Mouse (Mus musculus) liver, adult 2 months (tissue): Measurements from ENCODE around the gene Cbln3. TPM values are rescaled to one million over a fixed set of nuclear protein-coding genes. Genes with fewer than 3 reads are reported as not detected.
A peak's percentile ranks its signal among the peaks of the same experiment; 100 is the strongest.

ENCODE experiments used
- DNase-seq: peaks from one replicate; pipeline ENCODE4 v3.0.0-alpha.2; 2011; ENCODE audit warnings: low read depth, low spot score; ENCODE audit errors: extremely low read depth
- H3K27ac ChIP-seq: fragments of 200-500 bp; replicated peaks from 2 replicates; pipeline ENCODE4 v1.5.1; 2012; ENCODE audit warnings: low read depth, mild to moderate bottlenecking, control low read depth, inconsistent platforms, low read length; ENCODE audit not compliant: insufficient read depth
- H3K27me3 ChIP-seq: fragments of 200-500 bp; 2 replicates; pipeline ENCODE4 v1.6.1; 2012; ENCODE audit warnings: mild to moderate bottlenecking, moderate library complexity, low read length, inconsistent platforms; ENCODE audit not compliant: control insufficient read depth, insufficient read depth
- H3K36me3 ChIP-seq: fragments of 200-500 bp; 2 replicates; pipeline ENCODE4 v1.6.1; 2012; ENCODE audit warnings: low read length, inconsistent platforms; ENCODE audit not compliant: control insufficient read depth, insufficient read depth
- H3K4me1 ChIP-seq: fragments of 200-500 bp; 2 replicates; pipeline ENCODE4 v1.6.1; 2011; ENCODE audit warnings: low read length; ENCODE audit not compliant: control insufficient read depth, insufficient read depth
- H3K4me3 ChIP-seq: fragments of 200-500 bp; 2 replicates; pipeline ENCODE4 v1.5.1; 2011; ENCODE audit warnings: low read depth, mild to moderate bottlenecking, control low read depth, low read length, moderate library complexity; ENCODE audit not compliant: insufficient read depth
- H3K79me2 ChIP-seq: fragments of 200-500 bp; 2 replicates; pipeline ENCODE4 v1.6.1; 2012; ENCODE audit warnings: inconsistent platforms, mild to moderate bottlenecking, low read length, moderate library complexity; ENCODE audit not compliant: control insufficient read depth, insufficient read depth
- H3K9ac ChIP-seq: fragments of 200-500 bp; 2 replicates; pipeline ENCODE4 v1.6.1; 2012; ENCODE audit warnings: low read depth, mild to moderate bottlenecking, control low read depth, inconsistent platforms, low read length
- CTCF ChIP-seq: fragments of 200-500 bp; IDR thresholded peaks from 2 replicates; pipeline ENCODE4 v1.5.1; 2011; ENCODE audit warnings: low read depth, low read length, control low read depth
- POLR2A ChIP-seq: fragments of 200-500 bp; IDR thresholded peaks from 2 replicates; pipeline ENCODE4 v1.6.1; 2011; ENCODE audit warnings: low read length, control low read depth; ENCODE audit not compliant: insufficient read depth; ENCODE audit errors: extremely low read depth
- WGBS: fragments of 180-500 bp; shearing (Covaris S2); methylation state at CpG from one replicate; pipeline ENCODE4 v1.1.7; 2018; 5-methylcytosine and 5-hydroxymethylcytosine counted together
- polyA plus RNA-seq: library from polyadenylated mRNA; depleted of rRNA; stranded (reverse); fragments of >200 nt; gene quantifications from 2 replicates; pipeline ENCODE4 v1.2.3, GENCODE M21; 2012
- total RNA-seq: library from RNA; depleted of rRNA; stranded (reverse); fragments of >200 nt; gene quantifications from 2 replicates; pipeline ENCODE4 v1.2.3, GENCODE M21; 2014

The Cbln3 gene
- total and polyA plus RNA-seq, 2 experiments = 0.18 to 0.64 TPM

DNA sequence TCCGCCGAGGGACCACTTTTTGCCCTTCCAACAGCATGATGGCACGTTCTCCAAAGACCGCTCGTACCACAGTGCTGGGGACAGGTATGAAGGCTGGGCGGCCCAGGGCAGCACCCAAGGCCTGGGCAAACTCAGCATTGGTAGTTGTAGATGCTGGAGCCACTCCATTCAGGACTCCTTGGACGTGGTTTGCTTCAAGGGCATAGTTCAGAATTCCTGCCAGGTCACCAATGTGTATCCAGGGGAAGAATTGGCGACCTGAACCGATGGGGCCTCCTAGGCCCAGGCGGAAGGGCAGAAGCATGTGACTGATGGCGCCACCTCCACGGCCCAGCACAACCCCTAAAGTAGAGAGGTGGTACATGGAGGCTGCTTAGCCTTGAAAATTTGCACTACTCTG lies 13.5 kb upstream of the Cbln3 start:
- TF ChIP-seq CTCF (no peak), POLR2A (no peak)
- H3K4me1 ChIP-seq = peaks cover 8% of the 10 kb centered on the region; the same call in 1 of the 2 replicates
- 73% methylated on average over 12 of the region's 12 CpGs for WGBS
- H3K27me3 ChIP-seq = no peaks in the 10 kb centered on the region
- no peak overlapping the region for H3K4me3 ChIP-seq
- H3K36me3 ChIP-seq = peaks cover 32% of the 10 kb centered on the region
- DNase-seq = peak; percentile 44
- no peak overlapping the region for H3K27ac ChIP-seq
- no peak overlapping the region for H3K9ac ChIP-seq
- H3K79me2 ChIP-seq = no peaks in the 10 kb centered on the region

GRCm38 (mm10) chr14:55886571-55887382 lies 2.6 kb upstream of the Cbln3 start:
- Histone ChIP-seq H3K9ac (no peak overlapping the region; the same call in 1 of the 2 replicates), H3K27ac (no peak overlapping the region), H3K79me2 (peaks cover 9% of the 10 kb centered on the region; the same call in 1 of the 2 replicates), H3K4me3 (no peak overlapping the region), H3K36me3 (peaks cover 39% of the 10 kb centered on the region), H3K27me3 (no peaks in the 10 kb centered on the region), H3K4me1 (peaks cover 19% of the 10 kb centered on the region)
- WGBS = 78% methylated on average over 24 of the region's 24 CpGs
- TF ChIP-seq CTCF (no peak), POLR2A (no peak)
- DNase-seq = no peak

GRCm38 (mm10) chr14:55885791-55886271 lies 1.6 kb upstream of the Cbln3 start:
- H3K79me2 ChIP-seq = peaks cover 9% of the 10 kb centered on the region; the same call in 1 of the 2 replicates
- 1% methylated on average over 16 of the region's 16 CpGs for WGBS
- peak overlapping the region; percentile 92 for H3K4me3 ChIP-seq
- H3K27me3 ChIP-seq = no peaks in the 10 kb centered on the region
- peaks cover 20% of the 10 kb centered on the region for H3K4me1 ChIP-seq
- H3K36me3 ChIP-seq = peaks cover 31% of the 10 kb centered on the region
- H3K9ac ChIP-seq = peak overlapping the region; percentile 99
- DNase-seq = peak; percentile 56
- peak overlapping the region; percentile 82 for H3K27ac ChIP-seq
- 0 out of 2 replicates have a peak, but pooled peaks have one; percentile 34 for TF ChIP-seq POLR2A
- no peak for TF ChIP-seq CTCF

GRCm38 (mm10) chr14:55885114-55885790 lies 1.1 kb upstream of the Cbln3 start:
- H3K9ac ChIP-seq = peak overlapping the region; percentile 99
- peaks cover 28% of the 10 kb centered on the region for H3K36me3 ChIP-seq
- H3K4me3 ChIP-seq = peak overlapping the region; percentile 92
- under 1% methylated on average over 29 of the region's 30 CpGs for WGBS
- peak; percentile 71 for DNase-seq
- H3K27me3 ChIP-seq = no peaks in the 10 kb centered on the region
- peaks cover 20% of the 10 kb centered on the region for H3K4me1 ChIP-seq
- TF ChIP-seq CTCF (no peak), POLR2A (no peak)
- H3K27ac ChIP-seq = peak overlapping the region; percentile 95
- H3K79me2 ChIP-seq = peaks cover 9% of the 10 kb centered on the region; the same call in 1 of the 2 replicates

DNA sequence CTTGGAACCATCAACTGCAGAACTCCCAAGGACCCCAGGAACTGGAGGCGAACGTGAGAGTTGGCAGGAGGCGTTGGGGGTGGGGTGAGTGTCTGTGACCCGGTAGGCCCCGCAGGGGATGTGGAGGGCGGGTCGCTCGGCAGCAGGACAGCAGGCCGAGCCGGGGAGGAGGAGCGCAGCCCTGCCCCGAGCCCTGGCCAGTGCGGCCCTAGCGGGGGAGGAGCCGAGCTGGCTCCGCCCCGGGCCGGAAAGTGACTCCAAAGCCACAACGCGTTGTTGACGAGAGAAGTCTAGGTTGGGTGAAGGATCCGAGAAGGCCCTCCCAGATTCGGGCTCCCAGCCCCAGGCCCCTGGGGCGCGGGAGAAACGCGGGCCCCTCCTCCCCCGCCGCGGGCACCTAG lies 521 bp upstream of the Cbln3 start, which contains the start of gene Khnyn:
Khnyn (plus strand) TSS at position 235 of the 401 bp plus-strand sequence.
- Histone ChIP-seq H3K27me3 (no peaks in the 10 kb centered on the region), H3K9ac (peak within 1 kb of the TSS; percentile 99), H3K27ac (peak within 1 kb of the TSS; percentile 95), H3K4me3 (peak within 1 kb of the TSS; percentile 92), H3K36me3 (peaks cover 24% of the 10 kb centered on the region), H3K4me1 (peaks cover 20% of the 10 kb centered on the region), H3K79me2 (peaks cover 9% of the 10 kb centered on the region; the same call in 1 of the 2 replicates)
- DNase-seq = peak; percentile 82
- no peak for TF ChIP-seq CTCF
- TF ChIP-seq POLR2A = peak; percentile 94
- WGBS = under 1% methylated on average over 30 of the region's 30 CpGs
